Mouse (Mus musculus) adrenal gland, adult 2 months (tissue): ENCODE measurements around the gene Ccdc194. TPM values are rescaled to one million over a fixed set of nuclear protein-coding genes. Genes with fewer than 3 reads are reported as not detected.

Source experiments
- DNase-seq: peaks from one replicate; pipeline ENCODE4 v3.0.0; 2021
- polyA plus RNA-seq: library from polyadenylated mRNA; depleted of rRNA; stranded (reverse); fragments of >200 nt; gene quantifications from 2 replicates; pipeline ENCODE4 v1.2.3, GENCODE M21; 2012; rRNA removed
- total RNA-seq, 2 experiments: library from RNA; stranded (reverse); gene quantifications; 2 replicates each; pipeline ENCODE4 v1.2.3; 2021

Gene Ccdc194
- total and polyA plus RNA-seq, 3 experiments, result not detected

GRCm38 (mm10) chr8:71476099-71476940 lies 49.2 kb downstream of the Ccdc194 start:
- peak; percentile 94 for DNase-seq

- DNase-seq, result no peak
Observed at GRCm38 (mm10) chr8:71475702-71476075, 49.8 kb downstream of the Ccdc194 start.

GRCm38 (mm10) chr8:71474785-71475701 lies 50.5 kb downstream of the Ccdc194 start:
- no peak for DNase-seq

GRCm38 (mm10) chr8:71474344-71474743 lies 51.2 kb downstream of the Ccdc194 start:
- DNase-seq, result no peak

GRCm38 (mm10) chr8:71472601-71473386 lies 52.7 kb downstream of the Ccdc194 start:
- DNase-seq, result no peak

GRCm38 (mm10) chr8:71471861-71472260 lies 53.6 kb downstream of the Ccdc194 start:
- no peak for DNase-seq

- DNase-seq, result no peak
Observed at GRCm38 (mm10) chr8:71470913-71471255, 54.6 kb downstream of the Ccdc194 start.

- DNase-seq, result no peak
Observed at GRCm38 (mm10) chr8:71470146-71470912, 55.2 kb downstream of the Ccdc194 start.

Other genes with a start within 250 kb of the Ccdc194 start
- 100 to 1,000 TPM; 167 to 218 TPM for gene Use1, start 158.9 kb downstream of the Ccdc194 start, total RNA-seq
- 69.3 and 79.6 TPM in 2 replicates for gene Use1, start 158.9 kb downstream of the Ccdc194 start, polyA plus RNA-seq
- gene Ocel1, start 154.4 kb downstream of the Ccdc194 start, total RNA-seq, result 10 to 100 TPM; 16.5 to 17.8 TPM
- 32.1 and 36.1 TPM in 2 replicates for gene Ocel1, start 154.4 kb downstream of the Ccdc194 start, polyA plus RNA-seq
- gene Nr2f6, start 143.8 kb downstream of the Ccdc194 start, total RNA-seq, result 10 to 100 TPM; 49.7 to 71.5 TPM
- gene Nr2f6, start 143.8 kb downstream of the Ccdc194 start, polyA plus RNA-seq, result 335 and 389 TPM in 2 replicates
- gene Ushbp1, start 129.9 kb downstream of the Ccdc194 start, total RNA-seq, result 10 to 100 TPM; 11.9 to 16.8 TPM
- 40.1 and 58.8 TPM in 2 replicates for gene Ushbp1, start 129.9 kb downstream of the Ccdc194 start, polyA plus RNA-seq
- 100 to 1,000 TPM; 106 to 119 TPM for gene Babam1, start 128.8 kb downstream of the Ccdc194 start, total RNA-seq
- gene Babam1, start 128.8 kb downstream of the Ccdc194 start, polyA plus RNA-seq, result 143 and 164 TPM in 2 replicates
- under 1 TPM; 0.48 to 0.58 TPM for gene Ankle1, start 119.7 kb downstream of the Ccdc194 start, total RNA-seq
- gene Ankle1, start 119.7 kb downstream of the Ccdc194 start, polyA plus RNA-seq, result 3.4 and 4.2 TPM in 2 replicates
- 10 to 100 TPM; 52.1 to 64.4 TPM for gene Abhd8, start 62.1 kb downstream of the Ccdc194 start, total RNA-seq
- gene Abhd8, start 62.1 kb downstream of the Ccdc194 start, polyA plus RNA-seq, result 220 and 223 TPM in 2 replicates
- 100 to 1,000 TPM; 130 to 133 TPM for gene Mrpl34, start 60.8 kb downstream of the Ccdc194 start, total RNA-seq
- 230 and 261 TPM in 2 replicates for gene Mrpl34, start 60.8 kb downstream of the Ccdc194 start, polyA plus RNA-seq
- gene Dda1, start 56.5 kb downstream of the Ccdc194 start, total RNA-seq, result 10 to 100 TPM; 54.7 to 76.7 TPM
- gene Dda1, start 56.5 kb downstream of the Ccdc194 start, polyA plus RNA-seq, result 129 and 149 TPM in 2 replicates
- gene Ano8, start 39.7 kb downstream of the Ccdc194 start, total RNA-seq, result 10 to 100 TPM in 1 of 2 experiments, 1 to 10 TPM in 1; 9.9 to 16.4 TPM
- gene Ano8, start 39.7 kb downstream of the Ccdc194 start, polyA plus RNA-seq, result 44.9 and 54.6 TPM in 2 replicates
- gene Gtpbp3, start 37.6 kb downstream of the Ccdc194 start, total RNA-seq, result 10 to 100 TPM; 15.6 to 26.7 TPM
- gene Gtpbp3, start 37.6 kb downstream of the Ccdc194 start, polyA plus RNA-seq, result 58.3 and 77.4 TPM in 2 replicates
- gene Plvap, start 14.0 kb downstream of the Ccdc194 start, total RNA-seq, result 100 to 1,000 TPM; 198 to 219 TPM
- gene Plvap, start 14.0 kb downstream of the Ccdc194 start, polyA plus RNA-seq, result 559 and 580 TPM in 2 replicates
- gene Bst2, start 11.7 kb upstream of the Ccdc194 start, total RNA-seq, result 10 to 100 TPM; 63.1 to 98.6 TPM
- 457 and 528 TPM in 2 replicates for gene Bst2, start 11.7 kb upstream of the Ccdc194 start, polyA plus RNA-seq
- gene Mvb12a, start 17.2 kb upstream of the Ccdc194 start, total RNA-seq, result 10 to 100 TPM; 64.7 to 74.4 TPM
- 230 and 237 TPM in 2 replicates for gene Mvb12a, start 17.2 kb upstream of the Ccdc194 start, polyA plus RNA-seq
- gene Tmem221, start 33.2 kb upstream of the Ccdc194 start, total RNA-seq, result 1 to 10 TPM; 4.1 to 6.8 TPM
- gene Tmem221, start 33.2 kb upstream of the Ccdc194 start, polyA plus RNA-seq, result 31.6 and 35.2 TPM in 2 replicates
- 1 to 10 TPM; 1.2 to 1.6 TPM for gene Nxnl1, start 40.9 kb upstream of the Ccdc194 start, total RNA-seq
- 0.26 and 0.54 TPM in 2 replicates for gene Nxnl1, start 40.9 kb upstream of the Ccdc194 start, polyA plus RNA-seq
- gene Slc27a1, start 43.2 kb upstream of the Ccdc194 start, total RNA-seq, result 100 to 1,000 TPM; 195 to 212 TPM
- gene Slc27a1, start 43.2 kb upstream of the Ccdc194 start, polyA plus RNA-seq, result 479 and 725 TPM in 2 replicates
- 100 to 1,000 TPM; 125 to 142 TPM for gene Pgls, start 66.5 kb upstream of the Ccdc194 start, total RNA-seq
- 675 and 694 TPM in 2 replicates for gene Pgls, start 66.5 kb upstream of the Ccdc194 start, polyA plus RNA-seq
- 1 to 10 TPM; 2.1 to 2.5 TPM for gene Fam129c, start 71.9 kb upstream of the Ccdc194 start, total RNA-seq
- 2.0 and 2.5 TPM in 2 replicates for gene Fam129c, start 71.9 kb upstream of the Ccdc194 start, polyA plus RNA-seq
- gene Colgalt1, start 85.3 kb upstream of the Ccdc194 start, total RNA-seq, result 10 to 100 TPM; 53.3 to 60.8 TPM
- gene Colgalt1, start 85.3 kb upstream of the Ccdc194 start, polyA plus RNA-seq, result 201 and 217 TPM in 2 replicates
- 10 to 100 TPM in 1 of 2 experiments, 1 to 10 TPM in 1; 6.0 to 10.5 TPM for gene Unc13a, start 146.0 kb upstream of the Ccdc194 start, total RNA-seq
- 4.4 and 6.3 TPM in 2 replicates for gene Unc13a, start 146.0 kb upstream of the Ccdc194 start, polyA plus RNA-seq
- gene Jak3, start 150.6 kb upstream of the Ccdc194 start, total RNA-seq, result 10 to 100 TPM in 1 of 2 experiments, 1 to 10 TPM in 1; 9.4 to 19.0 TPM
- 32.3 and 44.2 TPM in 2 replicates for gene Jak3, start 150.6 kb upstream of the Ccdc194 start, polyA plus RNA-seq
- 1 to 10 TPM; 7.1 to 7.5 TPM for gene Insl3, start 163.5 kb upstream of the Ccdc194 start, total RNA-seq
- 39.2 and 39.3 TPM in 2 replicates for gene Insl3, start 163.5 kb upstream of the Ccdc194 start, polyA plus RNA-seq
- gene B3gnt3, start 176.1 kb upstream of the Ccdc194 start, total RNA-seq, result 1 to 10 TPM; 4.4 to 5.7 TPM
- gene B3gnt3, start 176.1 kb upstream of the Ccdc194 start, polyA plus RNA-seq, result 14.4 and 17.5 TPM in 2 replicates
- gene Fcho1, start 200.0 kb upstream of the Ccdc194 start, total RNA-seq, result 1 to 10 TPM; 1.8 to 2.7 TPM
- 8.2 and 10.6 TPM in 2 replicates for gene Fcho1, start 200.0 kb upstream of the Ccdc194 start, polyA plus RNA-seq